Mouse (Mus musculus): ENCODE data around the gene Olfr470. TPM values are rescaled to one million over a fixed set of nuclear protein-coding genes. Genes with fewer than 3 reads are reported as not detected.
"Not testable (repeated sequence)": the region's sequence is repeated elsewhere in the genome, so short reads cannot be mapped to it uniquely, and the experiment has no call there.

The Olfr470 gene
- polyA plus RNA-seq (2015; fragmentation: Nextera tagmentation; extraction: Ambion mirVana) = not detected in 2 replicates

DNA sequence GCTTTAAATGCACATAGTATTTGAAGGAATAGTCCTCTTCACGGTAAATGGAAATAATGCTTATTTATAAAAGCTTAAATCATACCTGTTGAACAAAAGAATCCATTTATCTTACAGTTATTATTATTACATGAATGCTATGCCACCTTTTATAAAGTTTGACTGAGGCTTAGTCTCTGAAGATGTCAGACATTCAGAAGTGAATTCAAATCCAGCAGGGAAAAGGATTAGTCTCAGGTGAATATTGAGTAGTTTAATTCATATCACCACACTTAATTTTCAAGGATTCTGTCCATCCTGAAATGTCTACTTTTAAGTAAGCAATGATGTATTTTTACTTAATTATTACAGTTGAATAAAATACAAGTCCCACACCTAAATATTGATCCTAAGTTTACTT, at the start of gene Olfr470:
TSS of gene Olfr470 (minus strand) at position 101 of the 400 bp plus-strand sequence.
- H3K27ac ChIP-seq (ENCODE audit: low read depth); H3K36me3 ChIP-seq (replicated peaks; ENCODE audit: insufficient read depth, low read length); H3K27me3 ChIP-seq (ENCODE audit: insufficient read depth, low read length); H3K4me1 ChIP-seq (ENCODE audit: insufficient read depth); H3K4me2 ChIP-seq (ENCODE audit: low read depth, low read length); H3K4me3 ChIP-seq (ENCODE audit: low read depth, low read length); DNase-seq; H3K9ac ChIP-seq (replicated peaks); ATAC-seq; H3K9me3 ChIP-seq (ENCODE audit: low read length): not testable (repeated sequence)
- 62% methylated on average over 1 of the region's 1 CpGs for WGBS (ENCODE audit: insufficient replicate concordance)

DNA sequence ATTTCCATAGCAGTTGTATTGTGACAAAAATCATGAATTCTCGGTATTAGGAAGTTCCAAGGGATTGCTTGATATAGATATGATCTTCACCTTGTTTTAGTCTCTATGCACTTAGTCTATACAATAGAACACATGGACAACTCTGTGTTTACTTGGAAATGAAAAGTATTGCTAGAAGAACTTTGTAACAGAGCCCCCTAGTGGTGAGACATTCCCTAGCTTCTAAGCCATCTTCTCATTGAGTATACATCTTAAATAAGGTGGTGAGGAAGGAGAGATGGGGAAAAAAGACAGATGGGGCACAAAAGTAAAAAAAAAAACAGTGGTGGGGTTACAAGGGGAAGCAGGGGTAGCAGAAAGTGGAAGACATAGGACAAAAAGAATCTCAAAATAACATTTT, 5.6 kb downstream of the Olfr470 start:
- TF ChIP-seq EP300 (IDR thresholded peaks at IDR 0.05; ENCODE audit: low read depth) (no peak), CTCF (IDR thresholded peaks at IDR 0.05; ENCODE audit: low read depth) (peak; percentile 37; the same call in 1 of the 2 replicates)
- no peak overlapping the region for H3K27ac ChIP-seq (ENCODE audit: low read depth)
- WGBS (ENCODE audit: insufficient replicate concordance) = 68% methylated on average over 1 of the region's 1 CpGs
- no peaks in the 10 kb centered on the region for H3K27me3 ChIP-seq (ENCODE audit: insufficient read depth, low read length)
- ATAC-seq (no peak), DNase-seq (no peak)
- no peaks in the 10 kb centered on the region for H3K36me3 ChIP-seq (replicated peaks; ENCODE audit: insufficient read depth, low read length)
- H3K4me1 ChIP-seq (ENCODE audit: insufficient read depth) = no peaks in the 10 kb centered on the region
- no peak overlapping the region for H3K4me3 ChIP-seq (ENCODE audit: low read depth, low read length)
- H3K9me3 ChIP-seq (ENCODE audit: low read length) = no peaks in the 10 kb centered on the region
- no peak overlapping the region for H3K4me2 ChIP-seq (ENCODE audit: low read depth, low read length)
- H3K9ac ChIP-seq (replicated peaks) = no peak overlapping the region

DNA sequence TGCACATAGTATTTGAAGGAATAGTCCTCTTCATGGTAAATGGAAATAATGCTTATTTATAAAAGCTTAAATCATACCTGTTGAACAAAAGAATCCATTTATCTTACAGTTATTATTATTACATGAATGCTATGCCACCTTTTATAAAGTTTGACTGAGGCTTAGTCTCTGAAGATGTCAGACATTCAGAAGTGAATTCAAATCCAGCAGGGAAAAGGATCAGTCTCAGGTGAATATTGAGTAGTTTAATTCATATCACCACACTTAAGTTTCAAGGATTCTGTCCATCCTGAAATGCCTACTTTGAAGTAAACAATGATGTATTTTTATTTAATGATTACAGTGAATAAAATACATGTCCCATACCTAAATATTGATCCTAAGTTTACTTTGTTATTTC, 21.8 kb downstream of the Olfr470 start, which contains the start of gene Olfr469:
TSS of gene Olfr469 (minus strand) at position 101 of the 400 bp plus-strand sequence.
- not testable (repeated sequence) for H3K36me3 ChIP-seq (replicated peaks; ENCODE audit: insufficient read depth, low read length); ATAC-seq; H3K27me3 ChIP-seq (ENCODE audit: insufficient read depth, low read length); H3K4me1 ChIP-seq (ENCODE audit: insufficient read depth); H3K9me3 ChIP-seq (ENCODE audit: low read length); H3K27ac ChIP-seq (ENCODE audit: low read depth); H3K4me3 ChIP-seq (ENCODE audit: low read depth, low read length); H3K4me2 ChIP-seq (ENCODE audit: low read depth, low read length); H3K9ac ChIP-seq (replicated peaks); DNase-seq

DNA sequence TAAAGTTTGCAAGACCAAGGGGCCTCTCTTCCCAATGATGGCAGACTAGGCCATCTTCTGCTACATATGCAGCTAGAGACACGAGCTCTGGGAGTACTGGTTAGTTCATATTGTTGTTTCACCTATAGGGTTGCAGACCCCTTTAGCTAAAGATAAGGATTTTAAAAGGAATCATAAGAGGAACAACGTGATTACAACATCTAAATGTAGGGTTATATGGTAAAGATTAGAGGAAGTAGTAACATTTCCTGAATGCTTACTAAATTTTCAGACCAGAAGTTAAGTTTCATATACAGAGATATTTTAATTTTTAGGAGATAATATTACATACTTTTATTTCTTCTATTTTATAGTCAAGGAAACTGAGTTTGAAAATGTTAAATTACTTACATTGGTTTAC, 23.4 kb downstream of the Olfr470 start:
- H3K4me2 ChIP-seq (ENCODE audit: low read depth, low read length); ATAC-seq; H3K27me3 ChIP-seq (ENCODE audit: insufficient read depth, low read length); H3K9me3 ChIP-seq (ENCODE audit: low read length); H3K27ac ChIP-seq (ENCODE audit: low read depth); DNase-seq; H3K4me1 ChIP-seq (ENCODE audit: insufficient read depth); H3K9ac ChIP-seq (replicated peaks); H3K36me3 ChIP-seq (replicated peaks; ENCODE audit: insufficient read depth, low read length); H3K4me3 ChIP-seq (ENCODE audit: low read depth, low read length): not testable (repeated sequence)
- WGBS (ENCODE audit: insufficient replicate concordance) = 38% methylated on average over 2 of the region's 2 CpGs

DNA sequence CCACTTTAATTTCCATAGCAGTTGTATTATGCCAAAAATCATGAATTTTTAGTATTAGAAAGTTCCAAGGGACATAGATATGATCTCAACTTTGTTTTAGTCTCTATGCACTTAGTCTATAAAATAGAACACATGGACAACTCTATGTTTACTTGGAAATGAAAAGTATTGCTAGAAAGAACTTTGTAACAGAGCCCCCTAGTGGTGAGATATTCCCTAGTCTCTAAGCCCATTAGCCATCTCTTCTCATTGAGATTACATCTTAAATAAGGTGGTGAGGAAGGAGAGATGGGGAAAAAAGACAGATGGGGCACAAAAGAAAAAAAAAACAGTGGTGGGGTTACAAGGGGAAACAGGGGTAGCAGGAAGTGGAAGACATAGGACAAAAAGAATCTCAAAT, 27.8 kb downstream of the Olfr470 start:
- no peaks in the 10 kb centered on the region for H3K9me3 ChIP-seq (ENCODE audit: low read length)
- H3K4me1 ChIP-seq (ENCODE audit: insufficient read depth) = no peaks in the 10 kb centered on the region
- H3K4me2 ChIP-seq (ENCODE audit: low read depth, low read length) = no peak overlapping the region
- H3K27me3 ChIP-seq (ENCODE audit: insufficient read depth, low read length) = no peaks in the 10 kb centered on the region
- no peak overlapping the region for H3K27ac ChIP-seq (ENCODE audit: low read depth)
- TF ChIP-seq EP300 (IDR thresholded peaks at IDR 0.05; ENCODE audit: low read depth) (no peak), CTCF (IDR thresholded peaks at IDR 0.05; ENCODE audit: low read depth) (peak; percentile 41)
- H3K36me3 ChIP-seq (replicated peaks; ENCODE audit: insufficient read depth, low read length) = no peaks in the 10 kb centered on the region
- DNase-seq (no peak), ATAC-seq (no peak)
- H3K9ac ChIP-seq (replicated peaks) = no peak overlapping the region
- no peak overlapping the region for H3K4me3 ChIP-seq (ENCODE audit: low read depth, low read length)

DNA sequence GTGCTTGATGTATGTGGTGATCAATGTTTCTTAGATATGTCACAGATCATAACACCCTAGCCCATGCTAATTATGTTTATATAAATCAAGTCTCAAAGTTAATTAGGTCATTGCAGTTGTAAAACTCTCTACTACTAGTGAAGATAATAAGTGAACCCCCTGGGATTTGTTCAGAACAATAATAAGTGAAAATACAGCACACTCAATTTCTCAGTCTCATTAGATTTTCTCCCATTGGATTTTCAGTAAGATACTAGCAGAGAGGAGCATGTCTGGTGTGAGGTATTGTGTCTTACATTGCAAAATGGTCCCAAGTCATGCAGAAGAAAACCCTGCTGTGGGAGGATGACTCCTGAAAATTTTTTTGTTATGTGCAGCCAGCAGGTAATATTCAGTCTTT, 35.3 kb downstream of the Olfr470 start, which contains the start of gene Olfr467:
TSS of gene Olfr467 (plus strand) at position 301 of the 400 bp plus-strand sequence.
- Histone ChIP-seq H3K4me2 (ENCODE audit: low read depth, low read length) (no peak within 1 kb of the TSS), H3K36me3 (replicated peaks; ENCODE audit: insufficient read depth, low read length) (no peaks in the 10 kb centered on the region), H3K27ac (ENCODE audit: low read depth) (no peak within 1 kb of the TSS), H3K4me3 (ENCODE audit: low read depth, low read length) (no peak within 1 kb of the TSS), H3K4me1 (ENCODE audit: insufficient read depth) (no peaks in the 10 kb centered on the region), H3K9ac (replicated peaks) (no peak within 1 kb of the TSS), H3K9me3 (ENCODE audit: low read length) (no peaks in the 10 kb centered on the region), H3K27me3 (ENCODE audit: insufficient read depth, low read length) (no peaks in the 10 kb centered on the region)
- DNase-seq (no peak), ATAC-seq (no peak)
- TF ChIP-seq EP300 (IDR thresholded peaks at IDR 0.05; ENCODE audit: low read depth) (no peak), CTCF (IDR thresholded peaks at IDR 0.05; ENCODE audit: low read depth) (no peak)

DNA sequence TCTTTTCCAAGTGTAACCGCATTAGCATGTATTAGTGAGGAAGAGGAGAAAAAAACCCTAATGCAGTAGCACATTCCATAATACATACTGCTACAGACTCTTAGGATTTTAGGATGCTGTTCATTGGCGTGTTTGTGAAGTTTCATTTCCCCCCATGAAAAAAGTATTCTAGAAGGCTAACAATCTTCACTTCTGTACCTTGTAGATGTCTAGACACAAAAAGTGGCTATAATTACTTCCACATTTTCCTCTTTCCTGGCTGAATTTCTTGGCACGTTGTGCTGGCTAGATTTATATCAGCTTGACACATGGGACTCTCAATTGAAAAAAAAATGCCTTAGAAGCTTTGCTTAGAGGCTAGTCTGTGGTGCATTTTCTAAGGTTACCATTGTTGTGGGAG, 45.2 kb downstream of the Olfr470 start:
- no peak for TF ChIP-seq EP300 (IDR thresholded peaks at IDR 0.05; ENCODE audit: low read depth)
- TF ChIP-seq CTCF (IDR thresholded peaks at IDR 0.05; ENCODE audit: low read depth) = no peak
- H3K36me3 ChIP-seq (replicated peaks; ENCODE audit: insufficient read depth, low read length) = no peaks in the 10 kb centered on the region
- no peaks in the 10 kb centered on the region for H3K4me1 ChIP-seq (ENCODE audit: insufficient read depth)
- H3K27me3 ChIP-seq (ENCODE audit: insufficient read depth, low read length) = no peaks in the 10 kb centered on the region
- no peak overlapping the region for H3K27ac ChIP-seq (ENCODE audit: low read depth)
- no peak overlapping the region for H3K4me2 ChIP-seq (ENCODE audit: low read depth, low read length)
- H3K4me3 ChIP-seq (ENCODE audit: low read depth, low read length) = no peak overlapping the region
- ATAC-seq (no peak), DNase-seq (no peak)
- no peaks in the 10 kb centered on the region for H3K9me3 ChIP-seq (ENCODE audit: low read length)
- 62% methylated on average over 3 of the region's 3 CpGs for WGBS (ENCODE audit: insufficient replicate concordance)
- H3K9ac ChIP-seq (replicated peaks) = no peak overlapping the region
